Mouse (Mus musculus) urinary bladder, postnatal 4 days (tissue): ENCODE data around the gene Pomgnt2.
"Not testable (repeated sequence)": the region's sequence is repeated elsewhere in the genome, so short reads cannot be mapped to it uniquely, and the experiment has no call there.

Source experiments
- DNase-seq, 2 experiments: peaks; one replicate each; pipeline ENCODE4 v3.0.0; 2021 to 2022; ENCODE audit warnings: low spot score in 2 of 2

Pomgnt2 gene

GRCm38 (mm10) chr9:121997010-121997409 lies at the start of gene Pomgnt2:
Gene Pomgnt2 (minus strand): TSS chr9:121997110.
- no peak for DNase-seq

GRCm38 (mm10) chr9:122039848-122040247 lies 42.9 kb upstream of the Pomgnt2 start:
- DNase-seq = no peak

GRCm38 (mm10) chr9:122038631-122039030 lies 41.7 kb upstream of the Pomgnt2 start:
- DNase-seq = no peak

GRCm38 (mm10) chr9:122036496-122037054 lies 39.7 kb upstream of the Pomgnt2 start:
- no peak for DNase-seq

- DNase-seq = no peak
Measured at GRCm38 (mm10) chr9:122035807-122036206, 38.9 kb upstream of the Pomgnt2 start.

GRCm38 (mm10) chr9:122034949-122035348 lies 38.0 kb upstream of the Pomgnt2 start:
- no peak for DNase-seq

GRCm38 (mm10) chr9:122032071-122032470 lies 35.2 kb upstream of the Pomgnt2 start:
- DNase-seq = no peak

- DNase-seq = no peak
Measured at GRCm38 (mm10) chr9:122030706-122031105, 33.8 kb upstream of the Pomgnt2 start.

- DNase-seq = no peak
Measured at GRCm38 (mm10) chr9:122029765-122030164, 32.9 kb upstream of the Pomgnt2 start.

- DNase-seq = peak in 1 of 2 experiments; percentile 38
Measured at GRCm38 (mm10) chr9:122027914-122028745, 31.2 kb upstream of the Pomgnt2 start.

GRCm38 (mm10) chr9:122027081-122027913 lies 30.4 kb upstream of the Pomgnt2 start:
- DNase-seq = no peak

- DNase-seq = no peak
Measured at GRCm38 (mm10) chr9:122025855-122026590, 29.1 kb upstream of the Pomgnt2 start.

- DNase-seq = no peak
Measured at GRCm38 (mm10) chr9:122024419-122024818, 27.5 kb upstream of the Pomgnt2 start.

- DNase-seq = no peak
Measured at GRCm38 (mm10) chr9:122023873-122024272, 27.0 kb upstream of the Pomgnt2 start.

- peak in 1 of 2 experiments; percentile 24 for DNase-seq
Measured at GRCm38 (mm10) chr9:122022776-122023175, 25.9 kb upstream of the Pomgnt2 start.

- DNase-seq = no peak
Measured at GRCm38 (mm10) chr9:122021581-122021980, 24.7 kb upstream of the Pomgnt2 start.

GRCm38 (mm10) chr9:122021171-122021570 lies 24.3 kb upstream of the Pomgnt2 start:
- DNase-seq = not testable (repeated sequence)

GRCm38 (mm10) chr9:122020321-122020720 lies 23.4 kb upstream of the Pomgnt2 start:
- DNase-seq = no peak

- DNase-seq = peak in 1 of 2 experiments; percentile 31
Measured at GRCm38 (mm10) chr9:122018782-122019395, 22.0 kb upstream of the Pomgnt2 start.

GRCm38 (mm10) chr9:122018079-122018478 lies 21.2 kb upstream of the Pomgnt2 start:
- no peak for DNase-seq

GRCm38 (mm10) chr9:122014241-122014667 lies 17.3 kb upstream of the Pomgnt2 start:
- peak; percentile 63 to 88 for DNase-seq
